10 mouse cellular contexts compared by ENCODE assay signal in the genomic region with DNA sequence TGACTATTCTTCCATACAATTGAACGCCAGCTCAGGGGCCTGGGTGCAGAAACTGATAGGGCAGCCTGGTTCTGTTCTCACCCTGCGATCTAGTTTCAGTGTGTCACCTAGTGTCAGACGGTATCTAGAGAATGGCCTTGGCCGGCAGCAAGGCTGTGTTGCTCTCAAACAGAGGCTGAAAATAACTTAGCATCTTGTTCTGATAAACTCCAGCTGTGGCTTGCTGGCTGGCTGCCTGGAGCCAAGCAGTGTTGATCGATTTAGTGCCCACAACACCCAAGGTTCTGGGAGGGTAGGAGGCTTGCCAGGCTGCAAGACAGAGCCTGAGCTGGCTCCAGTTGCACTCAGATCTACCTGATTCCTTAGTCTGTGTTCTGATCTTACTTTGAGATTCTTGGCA. TPM values are rescaled to one million over a fixed set of nuclear protein-coding genes. Genes with fewer than 3 reads are reported as not detected.
A peak's percentile ranks its signal among the peaks of the same experiment; 100 is the strongest.
DNase-seq lines count a peak whose midpoint lies in the region; ATAC-seq lines count a peak whose summit lies in the region.
"Had no signal": no experiment of that assay in that cellular context is flagged by ENCODE, and none has a peak within 500 bp of the region (broad histone marks: within the 10 kb centered on the region; RNA-seq: fewer than 3 reads in every experiment).

No protein-coding gene starts in this region.

- no peak for DNase-seq in hindbrain, embryonic 10.5 days (ENCODE audit: low spot score)
- peak; percentile 50 for DNase-seq in adrenal gland, postnatal 10 days
- no peak for DNase-seq in heart, embryonic 10.5 days (ENCODE audit: low spot score)
- DNase-seq in thymus, adult 18-20 months = no peak
- no peak for DNase-seq in urinary bladder, adult 18-20 months (ENCODE audit: low spot score in 2 of 2)
- DNase-seq: kidney, postnatal 25 days had no signal

- WGBS in hindbrain, embryonic 10.5 days = 81% methylated on average over 5 of the region's 5 CpGs
- 79% methylated on average over 5 of the region's 5 CpGs for WGBS in hindbrain, embryonic 12.5 days
- 29% methylated on average over 5 of the region's 5 CpGs for WGBS in heart, embryonic 10.5 days
- 29% methylated on average over 5 of the region's 5 CpGs for WGBS in limb, embryonic 13.5 days
- WGBS in liver, embryonic 12.5 days (ENCODE audit: insufficient replicate concordance) = 51% methylated on average over 5 of the region's 5 CpGs

- H3K27me3 ChIP-seq in hindbrain, embryonic 10.5 days (ENCODE audit: insufficient read depth, poor library complexity, severe bottlenecking) = 0 out of 2 replicates have a peak, but pooled peaks cover 9% of the 10 kb centered on the region
- no peaks in the 10 kb centered on the region for H3K27me3 ChIP-seq in hindbrain, embryonic 12.5 days
- H3K27me3 ChIP-seq in heart, embryonic 10.5 days (ENCODE audit: insufficient read depth, poor library complexity, severe bottlenecking) = no peaks in the 10 kb centered on the region; the same call in 1 of the 2 replicates
- no peaks in the 10 kb centered on the region for H3K27me3 ChIP-seq in limb, embryonic 13.5 days
- peaks cover 27% of the 10 kb centered on the region for H3K27me3 ChIP-seq in liver, embryonic 12.5 days (replicated peaks)

- no peak for ATAC-seq in hindbrain, embryonic 12.5 days (ENCODE audit: low FRiP score)
- 0 out of 2 replicates have a peak, but pooled peaks have one; percentile 16 for ATAC-seq in limb, embryonic 13.5 days (ENCODE audit: low FRiP score, low read depth)
- no peak for ATAC-seq in liver, embryonic 12.5 days

- no peaks in the 10 kb centered on the region for H3K36me3 ChIP-seq in hindbrain, embryonic 10.5 days
- no peaks in the 10 kb centered on the region for H3K36me3 ChIP-seq in hindbrain, embryonic 12.5 days
- no peaks in the 10 kb centered on the region for H3K36me3 ChIP-seq in heart, embryonic 10.5 days
- no peaks in the 10 kb centered on the region for H3K36me3 ChIP-seq in limb, embryonic 13.5 days
- no peaks in the 10 kb centered on the region for H3K36me3 ChIP-seq in liver, embryonic 12.5 days

- H3K4me1 ChIP-seq in hindbrain, embryonic 10.5 days (replicated peaks) = peaks cover 35% of the 10 kb centered on the region
- peaks cover 20% of the 10 kb centered on the region for H3K4me1 ChIP-seq in hindbrain, embryonic 12.5 days
- H3K4me1 ChIP-seq in heart, embryonic 10.5 days = peaks cover 74% of the 10 kb centered on the region
- peaks cover 53% of the 10 kb centered on the region for H3K4me1 ChIP-seq in limb, embryonic 13.5 days
- peaks cover 25% of the 10 kb centered on the region for H3K4me1 ChIP-seq in liver, embryonic 12.5 days

- H3K9me3 ChIP-seq in hindbrain, embryonic 10.5 days = no peaks in the 10 kb centered on the region
- H3K9me3 ChIP-seq in hindbrain, embryonic 12.5 days (replicated peaks) = no peaks in the 10 kb centered on the region
- H3K9me3 ChIP-seq in heart, embryonic 10.5 days = no peaks in the 10 kb centered on the region
- no peaks in the 10 kb centered on the region for H3K9me3 ChIP-seq in limb, embryonic 13.5 days
- no peaks in the 10 kb centered on the region for H3K9me3 ChIP-seq in liver, embryonic 12.5 days (replicated peaks)

- peak overlapping the region; percentile 35; the same call in 1 of the 2 replicates for H3K27ac ChIP-seq in hindbrain, embryonic 10.5 days
- no peak overlapping the region for H3K27ac ChIP-seq in hindbrain, embryonic 12.5 days
- H3K27ac ChIP-seq in heart, embryonic 10.5 days = peak overlapping the region; percentile 86
- H3K27ac ChIP-seq in limb, embryonic 13.5 days = 0 out of 2 replicates have a peak overlapping the region, but pooled peaks have one; percentile 33
- H3K27ac ChIP-seq in liver, embryonic 12.5 days = no peak overlapping the region

- H3K4me2 ChIP-seq in hindbrain, embryonic 12.5 days (replicated peaks) = no peak overlapping the region
- H3K4me2 ChIP-seq in limb, embryonic 13.5 days (replicated peaks) = no peak overlapping the region
- H3K4me2 ChIP-seq in liver, embryonic 12.5 days = no peak overlapping the region

- no peak overlapping the region for H3K9ac ChIP-seq in hindbrain, embryonic 12.5 days
- no peak overlapping the region for H3K9ac ChIP-seq in limb, embryonic 13.5 days
- H3K9ac ChIP-seq in liver, embryonic 12.5 days = no peak overlapping the region

- no peak overlapping the region for H3K4me3 ChIP-seq in hindbrain, embryonic 10.5 days
- no peak overlapping the region for H3K4me3 ChIP-seq in hindbrain, embryonic 12.5 days
- H3K4me3 ChIP-seq in heart, embryonic 10.5 days = 0 out of 2 replicates have a peak overlapping the region, but pooled peaks have one; percentile 5
- H3K4me3 ChIP-seq in limb, embryonic 13.5 days = no peak overlapping the region
- H3K4me3 ChIP-seq in liver, embryonic 12.5 days = no peak overlapping the region
- H3K4me3 ChIP-seq: erythroblast, embryonic 14.5 days had no signal

RNA-seq across cellular contexts. Expression of a gene that starts 27.6 kb away (rescaled TPM):
- 0.35 and 0.58 TPM in 2 replicates for polyA plus RNA-seq in hindbrain, embryonic 10.5 days (2016; fragmentation: Nextera tagmentation; extraction: Ambion mirVana)
- polyA plus RNA-seq in hindbrain, embryonic 12.5 days (2016; fragmentation: Nextera tagmentation; extraction: Ambion mirVana) = 0.42 and 0.65 TPM in 2 replicates
- total RNA-seq in adrenal gland, postnatal 10 days (2021) = under 1 TPM; 0.45 to 0.61 TPM
- 0.18 and 0.28 TPM in 2 replicates for polyA plus RNA-seq in heart, embryonic 10.5 days (2016; fragmentation: Nextera tagmentation; extraction: Ambion mirVana)
- 1.1 and 1.2 TPM in 2 replicates for polyA plus RNA-seq in limb, embryonic 13.5 days (2015; fragmentation: Nextera tagmentation; extraction: Ambion mirVana)
- 0.06 and 0.07 TPM in 2 replicates for polyA plus RNA-seq in liver, embryonic 12.5 days (2016; fragmentation: Nextera tagmentation; extraction: Ambion mirVana)
- polyA plus RNA-seq: erythroblast, embryonic 14.5 days had no signal

Comparison
In these comparisons a context has a peak if more than half of its experiments do, and no peak if none do; other contexts are left out.
1. H3K27ac ChIP-seq: peak in hindbrain, embryonic 10.5 days (single experiment), heart, embryonic 10.5 days (single experiment) and limb, embryonic 13.5 days (single experiment); none in hindbrain, embryonic 12.5 days (single experiment) and liver, embryonic 12.5 days (single experiment).